Mouse (Mus musculus) layer of hippocampus, postnatal 10 days (tissue): ENCODE results near the gene Gm20738. TPM values are rescaled to one million over a fixed set of nuclear protein-coding genes. Genes with fewer than 3 reads are reported as not detected.
"Not testable (repeated sequence)": the region's sequence is repeated elsewhere in the genome, so short reads cannot be mapped to it uniquely, and the experiment has no call there.

Experiments used
- DNase-seq, 2 experiments: peaks; one replicate each; pipeline ENCODE4 v3.0.0; 2021; ENCODE audit warnings: low spot score in 2 of 2
- long read RNA-seq: library from polyadenylated mRNA; stranded (forward); transcript quantifications from one replicate; pipeline ENCODE4 v2.0.0, GENCODE M21; 2023
- total RNA-seq, 2 experiments: library from RNA; stranded (reverse); gene quantifications; 2 replicates each; pipeline ENCODE4 v1.2.3; 2021

The Gm20738 gene
- not detected for total RNA-seq
- long read RNA-seq, result 0 reads

DNA sequence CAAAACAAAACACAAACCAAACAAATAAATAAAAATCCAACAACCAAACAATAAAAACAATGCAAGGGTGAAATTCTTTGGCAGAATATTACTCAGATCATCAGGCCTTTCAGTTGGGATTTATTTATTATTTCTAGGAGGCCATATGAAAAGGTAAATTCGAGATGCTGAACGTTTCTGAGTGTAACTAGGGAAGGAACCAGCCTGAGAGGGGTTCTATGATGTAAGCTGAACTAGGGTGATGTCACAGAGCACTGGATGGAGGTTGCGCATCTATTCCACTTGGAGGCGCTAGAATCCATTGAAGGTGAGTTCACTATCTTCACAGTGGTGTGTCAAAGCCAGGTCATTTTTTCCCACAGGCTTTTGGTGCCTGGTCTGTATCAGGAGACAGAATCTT is at the start of gene Gm20738:
TSS of gene Gm20738 (plus strand) at position 301 of the 400 bp plus-strand sequence.
- not testable (repeated sequence) for DNase-seq
